In the genomic region with DNA sequence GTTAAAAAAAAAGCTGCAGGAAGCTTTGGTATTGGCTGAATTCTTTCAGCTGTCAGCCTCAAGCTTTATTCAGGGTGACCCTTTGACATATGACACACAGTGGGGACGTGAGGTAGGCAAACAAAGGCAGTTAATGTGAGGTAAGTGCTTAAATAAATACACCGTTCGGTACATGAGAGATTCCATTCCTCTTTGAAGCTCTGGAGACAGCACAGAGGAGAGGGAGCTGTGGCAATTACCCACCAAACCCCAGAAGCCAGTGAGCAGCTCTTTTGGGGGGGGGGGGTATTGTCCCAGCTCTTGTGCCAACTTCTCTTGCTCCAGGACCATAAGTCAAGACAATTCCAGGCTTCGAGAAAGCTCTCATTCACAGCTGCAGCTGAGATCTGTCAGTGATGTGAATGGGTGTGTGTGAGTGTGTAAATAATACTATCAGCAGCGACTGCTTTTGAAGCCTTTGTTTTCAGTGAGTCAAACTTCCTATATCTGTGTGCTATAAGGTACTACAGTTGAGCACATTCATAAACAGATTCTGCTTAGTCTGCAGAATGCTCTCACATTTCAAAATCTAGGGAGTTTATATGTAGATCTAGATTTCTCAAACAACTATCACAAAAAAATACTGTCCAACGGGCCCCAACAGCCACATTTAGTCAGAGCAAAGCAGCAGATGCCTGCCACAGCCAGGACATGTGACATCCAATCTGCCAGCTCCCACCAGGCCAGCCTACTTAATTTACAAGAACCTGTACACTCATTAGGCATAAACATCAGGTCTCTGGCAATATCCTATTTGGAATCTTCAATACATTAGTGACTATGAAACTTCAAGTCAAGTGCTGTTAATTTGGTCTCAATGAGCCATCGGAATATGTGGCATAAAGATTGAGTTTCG, we compare ENCODE assay signal across 10 mouse cellular contexts. TPM values are rescaled to one million over a fixed set of nuclear protein-coding genes. Genes with fewer than 3 reads are reported as not detected.
DNase-seq lines count a peak whose midpoint lies in the region; ATAC-seq lines count a peak whose summit lies in the region.
"Had no signal": no experiment of that assay in that cellular context is flagged by ENCODE, and none has a peak within 500 bp of the region (broad histone marks: within the 10 kb centered on the region; RNA-seq: fewer than 3 reads in every experiment).

No protein-coding gene starts in this region.

- whole genome bisulfite sequencing in kidney, embryonic 15.5 days: 20% methylated on average over 8 of the region's 8 CpGs
- WGBS in hindbrain, embryonic 12.5 days: 40% methylated on average over 8 of the region's 8 CpGs
- 46% methylated on average over 8 of the region's 8 CpGs for WGBS in midbrain, embryonic 14.5 days

- no peaks in the 10 kb centered on the region for H3K9me3 ChIP-seq in kidney, embryonic 15.5 days (replicated peaks)
- H3K9me3 ChIP-seq in hindbrain, embryonic 12.5 days (replicated peaks): no peaks in the 10 kb centered on the region
- no peaks in the 10 kb centered on the region for H3K9me3 ChIP-seq in midbrain, embryonic 14.5 days (ENCODE audit: control insufficient read depth, low read length)
- H3K9me3 ChIP-seq: G1E; megakaryocyte, embryonic 14.5 days had no signal

- H3K9ac ChIP-seq in kidney, embryonic 15.5 days: no peak overlapping the region
- H3K9ac ChIP-seq in hindbrain, embryonic 12.5 days: no peak overlapping the region
- H3K9ac ChIP-seq in midbrain, embryonic 14.5 days (replicated peaks; ENCODE audit: low read length): no peak overlapping the region

- H3K27ac ChIP-seq in kidney, embryonic 15.5 days: peak overlapping the region; percentile 41; the same call in 1 of the 2 replicates
- peak overlapping the region; percentile 46 for H3K27ac ChIP-seq in hindbrain, embryonic 12.5 days
- H3K27ac ChIP-seq in midbrain, embryonic 14.5 days (replicated peaks; ENCODE audit: low read depth, low read length): peak overlapping the region; percentile 45; the same call in 1 of the 2 replicates

- peak; percentile 80 for ATAC-seq in kidney, embryonic 15.5 days (replicated peaks; ENCODE audit: low FRiP score)
- peak; percentile 32; the same call in 1 of the 2 replicates for ATAC-seq in hindbrain, embryonic 12.5 days (ENCODE audit: low FRiP score)
- no peak; the same call in 1 of the 2 replicates for ATAC-seq in midbrain, embryonic 14.5 days (ENCODE audit: low FRiP score, low TSS enrichment)

- H3K27me3 ChIP-seq in kidney, embryonic 15.5 days: no peaks in the 10 kb centered on the region
- no peaks in the 10 kb centered on the region for H3K27me3 ChIP-seq in hindbrain, embryonic 12.5 days
- H3K27me3 ChIP-seq in midbrain, embryonic 14.5 days (ENCODE audit: control insufficient read depth, insufficient read depth, low read length): no peaks in the 10 kb centered on the region
- H3K27me3 ChIP-seq: megakaryocyte, embryonic 14.5 days had no signal

- H3K4me1 ChIP-seq in kidney, embryonic 15.5 days: peaks cover 26% of the 10 kb centered on the region
- H3K4me1 ChIP-seq in hindbrain, embryonic 12.5 days: peaks cover 13% of the 10 kb centered on the region
- peaks cover 8% of the 10 kb centered on the region; the same call in 1 of the 2 replicates for H3K4me1 ChIP-seq in midbrain, embryonic 14.5 days (ENCODE audit: control insufficient read depth, insufficient read depth, low read length)

- DNase-seq in kidney, postnatal 14 days: no peak
- DNase-seq in embryo, embryonic 10.5 days (ENCODE audit: low spot score): peak; percentile 22
- peak; percentile 16 for DNase-seq in midbrain, embryonic 14.5 days
- no peak for DNase-seq in urinary bladder, postnatal 36 days (ENCODE audit: low spot score in 2 of 2)
- DNase-seq in layer of hippocampus, postnatal 36 days: no peak
- no peak for DNase-seq in layer of hippocampus, postnatal 14 days (ENCODE audit: low spot score in 2 of 2)

- H3K36me3 ChIP-seq in kidney, embryonic 15.5 days: no peaks in the 10 kb centered on the region
- no peaks in the 10 kb centered on the region for H3K36me3 ChIP-seq in hindbrain, embryonic 12.5 days
- no peaks in the 10 kb centered on the region for H3K36me3 ChIP-seq in midbrain, embryonic 14.5 days (ENCODE audit: control insufficient read depth, insufficient read depth, low read length)
- H3K36me3 ChIP-seq: G1E had no signal

- H3K4me2 ChIP-seq in kidney, embryonic 15.5 days: no peak overlapping the region
- H3K4me2 ChIP-seq in hindbrain, embryonic 12.5 days (replicated peaks): no peak overlapping the region
- H3K4me2 ChIP-seq in midbrain, embryonic 14.5 days (ENCODE audit: low read length): no peak overlapping the region

- no peak overlapping the region for H3K4me3 ChIP-seq in kidney, embryonic 15.5 days (replicated peaks)
- no peak overlapping the region for H3K4me3 ChIP-seq in hindbrain, embryonic 12.5 days
- H3K4me3 ChIP-seq in midbrain, embryonic 14.5 days (replicated peaks; ENCODE audit: low read depth, low read length): no peak overlapping the region
- H3K4me3 ChIP-seq: megakaryocyte, embryonic 14.5 days had no signal

RNA-seq across cellular contexts. Expression of a gene that starts 40.5 kb away (rescaled TPM):
- polyA plus RNA-seq in kidney, embryonic 15.5 days (2015; fragmentation: Nextera tagmentation; extraction: Ambion mirVana): 29.5 and 30.1 TPM in 2 replicates
- 20.6 and 20.8 TPM in 2 replicates for polyA plus RNA-seq in hindbrain, embryonic 12.5 days (2016; fragmentation: Nextera tagmentation; extraction: Ambion mirVana)
- polyA plus RNA-seq in midbrain, embryonic 14.5 days (2014; fragmentation: Nextera tagmentation; extraction: Ambion mirVana): 30.7 and 32.9 TPM in 2 replicates
- 100 to 1,000 TPM; 152 TPM for total RNA-seq in layer of hippocampus, postnatal 36 days (2021)
- total RNA-seq in layer of hippocampus, postnatal 14 days (2021): 100 to 1,000 TPM; 123 to 129 TPM
- polyA plus RNA-seq: G1E had no signal

Comparison
In these comparisons a context has a peak if more than half of its experiments do, and no peak if none do; other contexts are left out.
1. DNase-seq: peak in embryo, embryonic 10.5 days (single experiment) and midbrain, embryonic 14.5 days (single experiment); none in kidney, postnatal 14 days (single experiment), urinary bladder, postnatal 36 days (0 of 2), layer of hippocampus, postnatal 36 days (0 of 2) and layer of hippocampus, postnatal 14 days (0 of 2).
2. Peak in every context shown above with its lines, with median percentiles within 50 percentile points of each other: H3K27ac ChIP-seq.